Mouse (Mus musculus): Measurements from ENCODE around the gene 1700025G04Rik.

- TF ChIP-seq POLR2A (IDR thresholded peaks at IDR 0.05; ENCODE audit: low read depth, low read length): no peak
- no peak for TF ChIP-seq ETS1 (conservative IDR thresholded peaks at IDR 0.05; ENCODE audit: low read depth, low read length)
- no peak for TF ChIP-seq POLR2AphosphoS2 (IDR thresholded peaks at IDR 0.05; ENCODE audit: low read depth, low read length)
- no peak for TF ChIP-seq HCFC1 (IDR thresholded peaks at IDR 0.05; ENCODE audit: low read depth, low read length)
- no peak for TF ChIP-seq RAD21 (IDR thresholded peaks at IDR 0.05; ENCODE audit: low read depth, low read length)
- TF ChIP-seq CTCF (conservative IDR thresholded peaks at IDR 0.05 in 1 of 2, IDR thresholded peaks at IDR 0.05 in 1 of 2; ENCODE audit: low read depth in 2 of 2, low read length in 2 of 2): no peak
Measured at GRCm38 (mm10) chr1:152040053-152040452, 49.9 kb downstream of the 1700025G04Rik start.
